Mouse (Mus musculus): Measurements from ENCODE around the gene Coa6. TPM values are rescaled to one million over a fixed set of nuclear protein-coding genes. Genes with fewer than 3 reads are reported as not detected.

Coa6 gene
- 31.5 and 34.2 TPM in 2 replicates for total RNA-seq (2014; fragmentation: Nextera tagmentation)
- total RNA-seq (2017), result 13.8 and 36.9 TPM in 2 replicates

DNA sequence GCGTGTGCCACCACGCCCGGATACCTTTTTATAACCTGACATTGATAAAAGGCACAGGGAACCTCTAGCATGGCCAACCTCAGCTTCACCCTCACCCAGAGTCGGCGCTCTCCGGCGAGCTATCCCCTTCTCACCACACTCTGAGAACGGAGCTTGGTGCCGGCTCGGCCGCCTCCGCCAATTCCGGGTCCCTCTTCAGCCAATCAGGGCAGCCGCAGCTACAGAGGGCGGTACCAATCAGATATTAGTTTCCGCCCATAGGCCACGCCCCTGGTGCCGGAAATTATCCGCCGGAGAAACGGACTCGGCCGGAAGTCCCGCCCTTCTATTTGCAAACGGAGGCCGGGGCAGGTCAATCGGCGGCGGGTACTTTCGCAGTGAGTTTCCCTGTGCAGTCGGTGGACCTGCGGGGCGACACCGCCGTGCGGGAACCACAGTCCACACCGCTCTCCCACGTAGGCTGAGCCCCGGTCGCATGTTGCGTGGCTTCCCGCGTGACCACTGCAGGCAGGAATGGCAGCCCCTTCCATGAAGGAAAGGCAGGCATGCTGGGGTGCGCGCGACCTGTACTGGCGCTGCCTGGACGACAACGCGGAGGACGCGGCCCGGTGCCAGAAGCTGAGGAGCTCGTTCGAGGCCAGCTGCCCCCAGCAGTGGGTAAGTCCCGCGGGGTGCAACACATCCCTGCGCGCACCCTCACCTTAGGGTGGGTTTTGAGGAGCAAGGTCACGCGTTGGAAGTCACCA is at the start of gene Coa6:
Gene Coa6, plus strand, starts transcription at position 342 of the 746 bp plus-strand sequence.
- ATAC-seq (replicated peaks; ENCODE audit: low FRiP score, low TSS enrichment, poor library complexity, severe bottlenecking), result peak; percentile 95

DNA sequence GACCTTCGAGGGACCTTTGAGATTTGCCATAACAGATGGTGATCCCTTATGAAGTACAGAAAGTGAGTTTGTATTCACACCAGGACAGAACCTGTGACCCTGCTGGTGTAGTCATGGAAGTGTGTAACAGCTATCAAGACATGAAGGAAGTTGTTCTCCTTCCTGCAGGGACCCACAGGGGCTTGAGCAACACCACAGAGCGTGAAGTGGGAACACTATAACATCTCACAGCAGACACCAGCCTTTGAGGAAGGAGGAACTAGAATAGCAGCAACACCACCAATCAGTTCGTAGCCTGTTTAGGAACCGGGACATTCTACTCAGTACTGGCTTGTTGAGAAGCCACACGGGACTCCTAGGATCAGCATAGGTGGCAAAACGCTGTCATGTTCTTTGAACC is 42.7 kb upstream of the Coa6 start:
- ATAC-seq (replicated peaks; ENCODE audit: low FRiP score, low TSS enrichment, poor library complexity, severe bottlenecking), result no peak

DNA sequence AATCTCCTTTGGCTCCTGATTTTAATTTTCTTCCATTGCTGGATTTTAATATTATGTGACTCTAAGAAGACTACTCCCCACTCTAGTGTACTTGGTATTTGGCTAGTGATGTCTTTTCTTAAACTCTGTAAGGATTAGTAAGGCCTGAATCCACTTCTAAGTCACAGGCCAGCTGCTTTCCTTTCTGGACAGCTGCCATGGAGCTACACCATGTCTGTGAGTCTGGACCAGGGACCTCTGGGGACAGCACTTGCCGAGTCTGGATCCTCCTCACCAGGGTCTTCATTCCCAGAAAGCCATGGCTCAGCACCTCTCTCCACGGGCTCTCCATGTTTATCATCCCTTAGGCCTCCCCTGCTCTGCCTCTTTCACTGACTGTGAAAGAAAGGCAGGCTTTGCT is 42.2 kb upstream of the Coa6 start:
- no peak for ATAC-seq (replicated peaks; ENCODE audit: low FRiP score, low TSS enrichment, poor library complexity, severe bottlenecking)

DNA sequence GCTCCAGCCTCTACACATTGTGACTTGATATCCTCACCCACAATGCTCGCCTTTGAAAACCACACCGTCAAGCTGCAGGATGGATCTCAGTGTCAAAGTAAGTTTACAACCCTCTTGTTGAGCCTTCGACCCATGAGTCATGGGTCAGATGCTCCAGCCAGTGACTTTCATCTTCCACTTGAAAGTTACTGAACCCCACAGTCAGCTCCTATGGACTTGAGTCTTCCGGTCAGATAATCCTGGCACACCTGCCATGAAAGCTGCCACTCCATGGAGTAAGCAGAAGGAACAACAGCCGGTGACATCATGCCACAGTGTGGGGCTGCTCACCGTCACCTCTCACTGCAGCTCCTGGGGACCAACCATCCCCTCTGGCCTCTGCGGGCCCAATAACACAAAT is 41.0 kb upstream of the Coa6 start:
- ATAC-seq (replicated peaks; ENCODE audit: low FRiP score, low TSS enrichment, poor library complexity, severe bottlenecking), result no peak

DNA sequence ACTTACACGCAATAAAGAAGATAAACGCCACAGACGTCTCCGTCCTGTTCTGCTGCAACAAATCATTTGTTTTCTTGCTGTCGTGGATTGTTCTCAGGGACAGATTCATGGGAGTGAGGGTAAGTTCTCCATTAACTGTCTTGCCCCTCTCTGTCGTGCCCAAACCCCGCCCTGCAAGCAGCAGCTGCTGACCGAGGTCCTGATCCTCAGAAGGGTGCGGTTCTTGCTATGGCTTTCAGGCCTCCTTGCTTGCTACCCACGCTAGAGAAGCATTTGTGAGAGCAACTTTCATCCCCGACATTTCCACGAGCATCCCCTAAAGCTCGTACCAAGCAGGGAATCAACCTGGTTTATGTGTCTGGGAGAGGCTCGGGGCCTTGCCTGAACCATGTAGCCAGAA is 40.1 kb upstream of the Coa6 start:
- no peak for ATAC-seq (replicated peaks; ENCODE audit: low FRiP score, low TSS enrichment, poor library complexity, severe bottlenecking)

DNA sequence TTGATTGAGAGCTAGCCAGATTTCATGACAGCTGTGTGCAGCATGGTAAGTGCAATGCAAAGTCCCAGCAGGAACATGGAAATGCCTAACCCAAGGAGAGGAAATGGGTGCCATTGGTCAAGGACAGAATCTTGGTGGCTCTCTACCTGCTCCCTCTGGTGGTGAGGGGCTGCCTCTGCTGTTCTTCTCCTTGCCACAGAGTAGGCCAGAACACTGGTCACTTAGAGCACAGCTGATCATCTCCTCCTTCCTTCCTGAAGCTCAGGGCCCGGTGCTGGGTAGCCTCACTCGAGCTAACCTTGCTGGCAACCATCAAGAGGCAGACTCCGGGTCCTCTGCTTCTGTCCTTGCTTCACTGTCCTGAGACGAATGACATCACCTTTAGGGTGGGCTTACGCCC is 39.6 kb upstream of the Coa6 start:
- ATAC-seq (replicated peaks; ENCODE audit: low FRiP score, low TSS enrichment, poor library complexity, severe bottlenecking), result no peak

DNA sequence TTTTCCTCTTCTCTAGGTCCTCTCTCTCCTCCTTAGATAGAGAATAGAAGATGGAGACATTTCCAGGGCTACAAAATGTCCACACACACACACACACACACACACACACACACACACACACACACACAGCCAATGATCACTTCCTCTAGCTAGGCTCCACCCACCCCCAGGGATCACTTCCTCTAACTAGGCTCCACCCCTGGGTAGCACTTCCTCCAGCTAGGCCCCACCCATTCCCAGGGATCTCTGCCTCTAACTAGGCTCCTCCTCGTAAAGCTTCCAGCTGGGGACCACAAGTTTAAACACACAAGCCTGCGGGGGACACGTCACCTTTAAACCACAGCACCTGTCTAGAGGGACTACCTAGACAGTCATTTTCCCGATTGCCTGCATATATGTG is 34.7 kb upstream of the Coa6 start:
- no peak for ATAC-seq (replicated peaks; ENCODE audit: low FRiP score, low TSS enrichment, poor library complexity, severe bottlenecking)

DNA sequence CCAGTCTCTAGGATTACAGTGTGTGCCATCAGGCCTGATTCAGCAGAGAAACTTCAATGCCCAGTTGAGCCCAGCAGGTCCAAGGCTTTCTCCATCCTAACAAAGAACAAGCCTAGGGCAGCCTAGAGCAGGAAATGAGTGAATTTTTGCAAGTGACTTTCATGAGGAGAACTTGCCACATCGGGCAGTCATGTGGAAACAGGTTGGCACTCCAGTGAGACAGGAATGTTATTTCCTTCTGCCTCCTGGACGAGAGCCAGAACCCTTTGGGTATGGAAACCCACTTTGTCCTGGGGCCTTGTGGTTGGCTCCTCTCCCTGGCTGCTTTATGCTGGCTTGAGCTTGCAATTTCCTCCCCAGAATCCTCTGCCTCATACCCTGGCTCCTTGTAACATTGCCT is 30.8 kb upstream of the Coa6 start:
- ATAC-seq (replicated peaks; ENCODE audit: low FRiP score, low TSS enrichment, poor library complexity, severe bottlenecking), result no peak

DNA sequence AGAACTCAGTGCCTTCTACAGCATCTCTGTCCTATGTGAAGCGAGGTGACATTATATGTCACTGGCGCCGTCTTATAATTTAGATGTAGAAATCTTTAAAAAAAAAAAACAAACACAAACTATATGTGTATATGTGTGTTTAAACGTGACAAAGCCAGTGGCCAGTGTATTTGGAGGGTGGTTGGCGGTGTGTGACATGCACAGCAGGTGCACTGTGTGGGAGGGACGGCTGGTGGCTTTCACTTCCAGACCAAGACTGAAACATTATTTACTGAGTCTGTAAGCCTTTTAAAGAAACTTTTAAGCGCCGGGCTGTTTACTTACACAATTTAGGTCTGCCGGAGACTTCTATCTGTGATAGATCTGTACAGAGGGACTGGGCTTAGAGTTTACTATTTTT is 26.9 kb upstream of the Coa6 start:
- no peak for ATAC-seq (replicated peaks; ENCODE audit: low FRiP score, low TSS enrichment, poor library complexity, severe bottlenecking)

DNA sequence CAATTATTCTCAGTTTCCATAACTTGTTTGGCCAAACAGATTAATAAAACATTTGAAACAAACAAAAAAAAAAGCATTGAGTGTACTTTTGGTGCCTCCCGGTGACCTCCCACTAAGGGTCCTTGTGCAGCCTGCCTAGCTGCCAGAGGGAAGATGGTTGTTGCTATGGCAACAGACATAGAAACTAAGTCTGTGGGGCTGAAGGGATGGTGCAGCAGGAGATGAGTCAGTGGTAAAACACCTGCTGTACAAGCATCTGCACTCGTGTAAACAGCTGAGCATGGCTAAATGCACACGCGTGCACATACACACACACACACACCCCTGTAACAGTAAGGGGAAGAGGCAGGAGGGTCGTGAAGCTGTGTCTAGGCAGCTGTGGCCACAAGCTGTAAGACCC is 26.4 kb upstream of the Coa6 start:
- no peak for ATAC-seq (replicated peaks; ENCODE audit: low FRiP score, low TSS enrichment, poor library complexity, severe bottlenecking)

DNA sequence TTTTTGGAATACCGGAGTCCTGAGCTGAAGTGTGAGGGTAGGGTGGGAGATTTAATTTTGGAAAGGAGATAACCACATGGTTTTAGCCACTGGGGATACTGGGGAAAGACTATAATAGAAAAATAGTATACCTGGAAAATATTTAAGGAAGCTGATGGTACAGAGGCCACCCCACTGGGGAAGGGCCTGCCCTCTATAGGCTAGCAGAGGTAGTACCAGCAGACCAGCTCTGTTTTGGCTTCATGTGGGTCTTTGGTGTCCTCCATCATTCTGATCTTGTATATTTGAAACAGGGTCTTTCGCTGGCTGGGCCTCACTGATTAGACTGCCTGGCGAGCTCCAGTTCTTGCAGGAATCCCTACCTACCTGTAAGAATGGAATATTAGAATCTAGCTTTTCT is 24.0 kb upstream of the Coa6 start:
- 0 out of 2 replicates have a peak, but pooled peaks have one; percentile 67 for ATAC-seq (replicated peaks; ENCODE audit: low FRiP score, low TSS enrichment, poor library complexity, severe bottlenecking)

DNA sequence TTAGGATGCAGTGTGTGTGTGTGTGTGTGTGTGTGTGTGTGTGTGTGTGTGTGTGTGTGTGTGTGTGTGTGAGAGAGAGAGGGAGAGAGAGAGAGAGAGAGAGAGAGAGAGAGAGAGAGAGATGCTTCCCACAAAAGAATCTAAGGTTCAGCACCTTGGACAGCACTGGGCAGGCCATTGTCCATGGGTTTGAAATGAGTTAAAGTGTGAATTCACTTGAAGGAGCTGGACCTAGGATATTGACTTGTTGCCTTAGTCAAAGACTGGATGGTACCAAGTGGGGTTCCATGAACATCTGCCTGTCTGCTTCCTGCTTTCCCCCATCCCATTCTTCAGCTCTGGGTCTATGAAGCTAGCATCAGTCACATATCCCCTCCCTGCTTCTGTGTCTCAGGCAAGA is 17.8 kb upstream of the Coa6 start:
- peak; percentile 50; the same call in 1 of the 2 replicates for ATAC-seq (replicated peaks; ENCODE audit: low FRiP score, low TSS enrichment, poor library complexity, severe bottlenecking)

DNA sequence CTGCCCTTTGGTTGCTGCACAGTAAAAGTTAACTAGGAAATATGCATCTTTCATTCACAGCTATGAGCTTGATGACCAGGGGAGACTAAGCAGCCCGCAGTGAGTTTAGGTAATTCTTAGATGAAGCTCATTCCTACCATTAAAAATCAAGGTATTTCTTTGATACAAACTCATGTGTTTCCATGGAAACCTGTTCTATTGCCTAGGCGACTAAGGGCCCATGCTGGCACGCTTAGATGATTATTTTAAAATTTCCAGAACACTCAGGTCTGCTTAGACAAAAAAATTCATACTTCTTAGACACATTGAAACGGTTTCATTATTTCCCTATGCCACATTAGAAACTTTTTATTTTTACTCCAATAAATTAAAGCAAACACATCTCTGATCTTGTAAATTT is 17.3 kb upstream of the Coa6 start:
- no peak for ATAC-seq (replicated peaks; ENCODE audit: low FRiP score, low TSS enrichment, poor library complexity, severe bottlenecking)

DNA sequence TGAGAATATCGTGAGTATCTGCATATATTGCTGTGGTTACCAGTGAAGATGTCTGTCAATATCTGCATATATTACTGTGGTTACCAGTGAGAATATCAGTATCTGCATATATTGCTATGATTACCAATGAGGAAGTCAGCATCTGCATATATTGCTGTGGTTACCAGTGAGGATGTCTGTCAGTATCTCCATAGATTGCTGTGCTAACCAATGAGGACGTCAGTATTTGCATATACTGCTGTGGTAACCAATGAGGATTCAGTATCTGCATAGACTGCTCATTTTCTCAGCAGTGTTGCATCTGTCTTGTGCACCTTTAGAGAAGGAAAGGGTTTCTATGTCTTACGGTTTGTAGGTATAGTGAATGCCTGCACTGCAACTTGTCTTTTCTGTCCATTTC is 1.5 kb upstream of the Coa6 start:
- peak; percentile 50 for ATAC-seq (replicated peaks; ENCODE audit: low FRiP score, low TSS enrichment, poor library complexity, severe bottlenecking)

DNA sequence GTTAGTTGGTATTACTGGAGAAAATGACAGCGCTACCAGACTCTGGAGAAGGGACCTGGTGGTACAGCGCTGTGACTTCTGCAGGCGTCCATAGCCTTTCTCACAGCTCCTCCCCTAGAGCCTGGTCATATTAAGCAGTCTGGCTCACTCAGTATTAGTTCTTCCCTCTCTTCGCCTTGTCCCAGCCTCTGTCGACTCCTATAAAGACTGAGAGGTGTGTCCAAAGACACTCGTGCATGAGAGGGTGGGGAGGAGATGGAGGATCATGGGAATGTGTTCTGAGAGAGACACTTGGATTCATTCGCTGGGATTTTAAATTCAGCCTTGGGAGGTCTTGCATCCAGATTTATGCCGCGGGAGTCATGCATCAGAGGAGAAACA is 595 bp downstream of the Coa6 start:
- peak; percentile 53 for ATAC-seq (replicated peaks; ENCODE audit: low FRiP score, low TSS enrichment, poor library complexity, severe bottlenecking)

DNA sequence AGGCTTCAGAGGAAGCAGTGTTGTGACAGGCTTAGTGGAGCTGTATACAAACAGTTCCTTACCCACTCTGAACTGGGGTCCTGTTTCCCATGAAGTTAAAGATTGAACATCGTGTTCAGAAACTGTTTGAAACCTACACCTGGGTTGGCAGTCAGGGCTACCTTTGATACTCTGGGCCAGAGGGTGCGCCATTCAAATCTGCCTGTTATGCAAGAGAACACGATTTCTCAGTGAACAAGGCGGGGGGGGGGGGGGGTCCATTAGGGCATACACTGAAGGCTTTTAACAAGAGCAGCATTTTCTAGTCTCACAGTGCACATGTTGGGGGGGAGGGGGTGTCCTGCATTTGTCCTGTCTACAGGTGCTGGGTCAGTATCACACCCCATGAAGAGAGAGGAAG is 1.8 kb downstream of the Coa6 start:
- ATAC-seq (replicated peaks; ENCODE audit: low FRiP score, low TSS enrichment, poor library complexity, severe bottlenecking), result no peak

DNA sequence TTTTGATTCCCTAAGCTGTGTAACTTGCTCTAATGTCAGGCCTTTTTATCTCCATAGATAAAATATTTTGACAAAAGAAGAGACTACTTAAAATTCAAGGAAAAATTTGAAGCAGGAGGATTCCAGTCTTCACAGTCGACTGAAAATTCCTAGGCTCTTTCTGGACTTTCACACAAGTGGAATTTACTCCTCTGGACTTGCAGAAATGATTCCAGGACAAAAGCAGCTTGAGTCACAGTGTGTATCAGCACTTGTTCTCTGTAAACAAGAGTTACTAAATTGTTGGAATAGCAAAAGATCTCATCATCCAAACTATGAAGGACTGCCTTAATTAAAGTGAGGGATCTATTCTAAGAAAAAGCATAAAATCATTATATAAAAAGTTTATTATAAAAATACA is 2.6 kb downstream of the Coa6 start:
- no peak for ATAC-seq (replicated peaks; ENCODE audit: low FRiP score, low TSS enrichment, poor library complexity, severe bottlenecking)

DNA sequence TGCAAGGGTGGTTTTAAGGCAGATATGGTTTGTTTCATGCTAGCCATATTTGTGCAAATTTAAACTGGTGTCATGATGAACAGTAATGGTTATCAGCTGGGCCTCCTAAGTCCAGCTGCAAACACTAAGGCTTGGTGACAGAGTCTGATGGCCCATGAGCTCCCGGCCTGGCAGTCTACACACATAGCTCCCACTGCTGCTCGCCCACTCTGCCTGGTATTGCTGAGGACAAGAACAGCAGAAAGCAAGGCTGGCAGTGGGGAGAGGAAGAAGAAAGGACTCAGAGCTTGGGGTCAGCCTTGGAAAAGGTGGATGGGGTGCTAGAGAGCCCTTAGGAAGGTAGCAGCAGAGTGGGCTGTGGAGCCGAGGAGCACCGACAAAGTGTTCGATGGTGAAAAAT is 7.3 kb downstream of the Coa6 start:
- ATAC-seq (replicated peaks; ENCODE audit: low FRiP score, low TSS enrichment, poor library complexity, severe bottlenecking), result no peak

DNA sequence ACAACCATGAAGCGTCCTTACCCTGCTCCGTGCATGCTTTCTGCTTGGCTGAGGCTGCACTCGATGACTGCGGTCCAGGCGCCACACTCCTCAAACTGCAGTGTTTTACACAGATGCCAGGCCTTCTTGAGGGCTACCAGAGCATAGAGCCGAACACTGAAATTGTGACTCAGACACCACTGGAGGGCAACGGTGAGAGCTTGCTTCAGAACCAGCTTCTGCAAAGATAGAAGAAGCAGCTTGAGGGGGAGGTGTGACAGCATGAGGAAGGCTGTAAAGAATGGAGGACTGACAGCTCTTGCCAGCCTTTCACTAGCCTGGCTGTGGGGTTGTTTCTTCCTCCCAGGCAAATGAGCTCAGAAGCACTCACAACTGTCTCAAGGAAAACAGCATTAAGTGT is 11.5 kb downstream of the Coa6 start:
- ATAC-seq (replicated peaks; ENCODE audit: low FRiP score, low TSS enrichment, poor library complexity, severe bottlenecking), result peak; percentile 31; the same call in 1 of the 2 replicates

DNA sequence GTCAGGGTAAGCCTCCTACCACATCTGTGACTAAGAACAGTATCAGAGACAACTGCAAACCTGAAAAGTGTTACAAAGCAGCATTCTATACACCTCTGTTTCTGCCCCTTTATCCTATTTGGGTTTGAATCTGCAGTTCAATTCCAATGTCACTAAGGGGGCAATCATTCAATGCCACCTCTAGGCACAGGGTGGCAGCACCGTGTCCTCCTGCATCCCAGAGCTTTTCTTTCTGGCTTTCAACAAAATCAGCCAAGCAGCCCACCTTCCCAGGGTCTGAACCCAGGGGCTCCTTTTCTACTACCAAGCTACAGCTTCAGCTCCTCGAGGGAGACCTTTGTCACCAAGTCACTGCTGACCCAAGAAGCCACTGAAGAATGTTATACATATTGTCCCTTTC is 16.6 kb downstream of the Coa6 start:
- peak; percentile 45; the same call in 1 of the 2 replicates for ATAC-seq (replicated peaks; ENCODE audit: low FRiP score, low TSS enrichment, poor library complexity, severe bottlenecking)

DNA sequence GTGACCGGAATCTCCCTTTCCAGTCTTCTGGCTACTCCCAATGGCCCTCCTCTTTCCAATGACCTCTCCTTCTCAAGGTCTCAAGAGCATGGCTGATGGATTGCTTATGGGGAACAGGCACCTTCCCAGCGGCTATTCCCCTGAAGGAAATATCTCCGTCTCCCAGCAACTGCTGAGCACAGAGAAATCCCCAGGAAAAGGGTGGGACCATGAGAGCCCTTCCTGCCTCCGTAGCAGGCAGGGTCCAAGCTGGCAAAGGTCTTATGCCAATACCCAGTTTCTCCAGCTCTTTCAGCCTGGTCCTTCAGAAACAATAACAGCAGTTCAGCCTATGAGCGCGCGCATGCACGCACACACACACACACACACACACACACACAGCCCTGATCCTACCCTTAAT is 28.8 kb downstream of the Coa6 start:
- no peak for ATAC-seq (replicated peaks; ENCODE audit: low FRiP score, low TSS enrichment, poor library complexity, severe bottlenecking)

DNA sequence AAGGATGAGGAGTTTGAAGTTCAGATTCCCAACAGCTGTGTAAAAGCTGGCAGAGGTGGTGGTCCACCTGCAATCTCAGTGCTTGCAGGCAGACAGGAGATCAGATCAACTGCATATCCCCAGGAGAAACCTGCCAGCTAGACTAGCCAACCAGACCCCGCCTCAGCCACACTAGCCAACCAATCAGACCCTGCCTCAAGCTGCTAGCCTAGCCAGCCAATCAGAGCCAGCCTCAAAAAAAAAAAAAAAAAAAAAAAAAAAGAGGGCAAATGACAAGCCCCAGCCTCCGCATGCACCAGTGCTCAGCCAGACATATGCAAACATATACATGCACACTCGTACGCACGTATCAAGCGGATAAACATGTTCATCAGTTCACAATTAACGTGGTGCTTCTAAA is 33.1 kb downstream of the Coa6 start:
- peak; percentile 62 for ATAC-seq (replicated peaks; ENCODE audit: low FRiP score, low TSS enrichment, poor library complexity, severe bottlenecking)

Data from megakaryocyte-erythroid progenitor cell, adult 5-6 weeks (primary cell).